Mouse (Mus musculus): ENCODE measurements around the gene Tmem220. TPM values are rescaled to one million over a fixed set of nuclear protein-coding genes. Genes with fewer than 3 reads are reported as not detected.

The Tmem220 gene
- total RNA-seq (2015) = 2.3 and 2.5 TPM in 2 replicates
- 1.7 and 3.2 TPM in 2 replicates for total RNA-seq (2017)

- peak; percentile 98 for ATAC-seq (ENCODE audit: poor library complexity, severe bottlenecking)
Measured at GRCm38 (mm10) chr11:67024867-67025477, at the start of gene Tmem220. Gene Tmem220 (plus strand): TSS chr11:67025154.

GRCm38 (mm10) chr11:66975606-66976330 is 49.2 kb upstream of the Tmem220 start:
- no peak for ATAC-seq (ENCODE audit: poor library complexity, severe bottlenecking)

GRCm38 (mm10) chr11:66981336-66982115 is 43.4 kb upstream of the Tmem220 start:
- ATAC-seq (ENCODE audit: poor library complexity, severe bottlenecking) = no peak

DNA sequence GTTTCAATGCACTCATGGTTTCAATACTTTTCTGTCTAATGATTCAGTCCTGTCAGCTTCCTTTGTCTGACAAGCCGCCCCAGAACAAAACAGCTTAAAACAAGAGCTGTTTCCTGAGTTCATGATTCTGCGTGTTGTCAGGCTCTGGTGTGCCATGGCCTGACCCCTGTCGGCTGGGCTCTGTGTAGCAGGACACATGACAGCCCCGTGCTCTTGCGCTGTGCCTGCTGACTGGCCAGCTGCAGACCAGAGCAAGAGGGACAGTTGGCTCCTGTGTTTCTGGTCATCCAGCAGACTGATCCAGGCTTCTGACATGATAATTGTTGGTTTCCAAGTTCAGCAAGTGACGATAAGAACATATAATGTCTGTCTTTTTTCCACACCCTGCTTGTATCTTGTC is 42.2 kb upstream of the Tmem220 start:
- peak; percentile 59 for ATAC-seq (ENCODE audit: poor library complexity, severe bottlenecking)

DNA sequence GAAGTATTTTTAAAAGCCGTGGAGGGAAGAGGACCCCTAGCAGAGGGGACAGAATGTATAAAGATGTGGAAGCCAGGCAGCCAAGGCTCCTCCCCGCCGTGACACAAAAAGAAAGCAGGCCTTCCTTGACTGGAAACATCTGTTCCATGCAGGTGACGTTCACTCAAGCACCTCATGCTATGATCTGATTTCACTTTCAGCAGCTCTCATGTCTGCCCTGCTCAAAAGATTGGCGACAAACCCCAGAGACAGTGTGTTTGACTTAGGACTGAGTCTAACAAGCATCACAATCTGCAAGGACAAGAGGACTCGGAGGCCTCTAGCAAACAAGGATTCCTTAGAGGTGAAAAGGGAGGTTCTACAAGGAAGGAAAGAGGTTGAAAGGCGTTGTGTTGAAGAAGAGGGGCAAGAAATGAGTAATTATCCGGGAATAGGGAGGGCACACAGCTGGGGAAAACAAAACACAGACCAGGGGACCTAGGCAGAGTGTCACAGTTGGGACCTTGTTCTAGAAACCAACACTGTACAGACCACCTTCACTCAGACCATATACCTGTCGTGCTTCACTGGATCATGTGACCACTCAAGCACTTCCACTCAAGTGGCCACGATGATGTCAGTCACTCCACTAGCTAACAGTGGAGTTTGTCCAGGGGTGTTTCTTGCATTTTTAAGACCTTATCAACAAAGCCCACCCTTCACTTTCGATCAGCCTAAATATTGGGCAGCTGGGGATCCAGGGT is 41.4 kb upstream of the Tmem220 start:
- ATAC-seq (ENCODE audit: poor library complexity, severe bottlenecking) = no peak

GRCm38 (mm10) chr11:66984165-66985135 is 40.5 kb upstream of the Tmem220 start:
- ATAC-seq (ENCODE audit: poor library complexity, severe bottlenecking) = peak; percentile 93

- peak; percentile 45 for ATAC-seq (ENCODE audit: poor library complexity, severe bottlenecking)
Measured at GRCm38 (mm10) chr11:66985136-66985702, 39.7 kb upstream of the Tmem220 start.

DNA sequence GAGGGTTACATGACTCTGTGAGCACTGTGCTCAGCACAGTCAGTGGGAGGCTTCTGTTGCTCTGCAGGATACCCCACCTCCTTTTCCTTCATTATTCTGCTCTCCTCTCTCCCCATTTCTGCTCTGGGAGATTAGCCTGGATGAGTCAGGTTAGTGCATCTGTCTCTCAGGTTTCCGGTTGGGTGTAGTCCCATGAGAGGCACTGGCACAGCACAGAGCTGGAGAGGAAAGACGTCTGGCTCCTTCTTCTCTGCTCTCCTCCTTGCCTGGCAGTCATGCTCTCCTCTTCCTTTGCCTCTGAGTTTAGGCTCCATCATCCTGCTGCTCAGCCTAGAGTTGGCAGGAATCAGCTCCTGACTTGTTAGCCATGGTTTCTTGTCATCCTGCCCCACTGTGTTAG is 32.8 kb upstream of the Tmem220 start:
- ATAC-seq (ENCODE audit: poor library complexity, severe bottlenecking) = no peak

GRCm38 (mm10) chr11:66993674-66994073 is 31.3 kb upstream of the Tmem220 start:
- ATAC-seq (ENCODE audit: poor library complexity, severe bottlenecking) = no peak

DNA sequence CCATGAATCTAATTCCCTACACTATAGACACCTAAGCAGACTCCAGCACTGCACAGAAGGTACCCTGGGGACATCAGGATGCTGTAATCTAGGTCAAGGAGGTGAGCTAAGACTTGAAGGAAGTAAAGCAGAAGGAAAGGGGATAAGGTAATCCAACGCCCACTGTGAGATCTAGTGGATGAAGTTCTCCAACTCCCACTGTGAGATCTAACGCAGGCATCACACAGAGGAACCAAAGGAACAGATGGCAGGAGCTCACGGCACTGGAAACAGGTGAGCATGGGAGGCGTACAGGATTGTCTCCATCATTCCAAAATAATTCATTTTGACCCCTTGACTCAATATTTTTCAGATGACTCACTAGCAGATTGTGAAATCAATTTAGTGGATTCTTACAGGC is 28.5 kb upstream of the Tmem220 start:
- no peak for ATAC-seq (ENCODE audit: poor library complexity, severe bottlenecking)

DNA sequence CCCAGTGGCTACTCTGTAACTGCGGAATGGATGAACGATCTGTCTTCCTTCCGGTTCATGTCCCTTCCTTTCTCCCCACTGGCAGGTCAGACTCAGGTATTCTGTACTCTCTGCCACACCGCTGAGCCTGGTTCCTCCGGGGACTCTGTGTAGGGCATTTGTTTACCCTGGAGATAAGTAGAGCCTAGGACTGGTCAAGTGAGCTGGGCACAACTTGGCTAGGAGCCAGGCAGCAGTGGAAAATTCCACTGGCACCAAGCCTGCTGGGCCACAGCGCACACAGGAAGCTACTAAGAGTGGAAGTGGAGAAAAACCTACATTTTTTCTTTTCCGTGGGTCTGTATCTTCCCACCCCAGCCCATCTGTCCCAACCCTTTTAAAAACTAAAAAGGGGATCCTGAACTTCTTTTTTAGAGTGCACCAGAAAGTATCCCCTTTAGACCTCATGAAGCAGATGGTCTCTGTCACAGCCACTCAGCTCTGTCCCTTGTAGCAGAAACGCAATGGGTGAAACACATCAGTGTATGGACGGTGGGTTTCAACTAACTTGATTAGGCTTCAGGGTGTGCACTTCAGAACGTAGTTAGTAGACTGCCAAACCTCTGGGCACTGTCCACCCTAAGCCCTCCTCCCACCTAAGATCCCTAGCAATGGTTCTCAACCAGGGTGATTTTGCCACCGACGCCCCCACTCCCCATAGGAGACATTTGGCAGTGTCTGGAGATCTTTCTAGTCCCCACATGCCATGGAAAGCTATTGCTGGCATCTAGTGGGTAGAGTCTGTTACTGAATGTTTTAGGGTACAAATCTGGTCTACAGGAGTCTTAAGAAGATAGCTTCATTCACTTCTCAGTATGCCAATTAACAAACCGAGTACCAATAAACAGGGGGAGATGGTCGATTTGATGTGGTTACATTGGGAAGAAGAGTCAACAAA is 26.2 kb upstream of the Tmem220 start:
- no peak for ATAC-seq (ENCODE audit: poor library complexity, severe bottlenecking)

- ATAC-seq (ENCODE audit: poor library complexity, severe bottlenecking) = no peak
Measured at GRCm38 (mm10) chr11:67000671-67001070, 24.3 kb upstream of the Tmem220 start.

DNA sequence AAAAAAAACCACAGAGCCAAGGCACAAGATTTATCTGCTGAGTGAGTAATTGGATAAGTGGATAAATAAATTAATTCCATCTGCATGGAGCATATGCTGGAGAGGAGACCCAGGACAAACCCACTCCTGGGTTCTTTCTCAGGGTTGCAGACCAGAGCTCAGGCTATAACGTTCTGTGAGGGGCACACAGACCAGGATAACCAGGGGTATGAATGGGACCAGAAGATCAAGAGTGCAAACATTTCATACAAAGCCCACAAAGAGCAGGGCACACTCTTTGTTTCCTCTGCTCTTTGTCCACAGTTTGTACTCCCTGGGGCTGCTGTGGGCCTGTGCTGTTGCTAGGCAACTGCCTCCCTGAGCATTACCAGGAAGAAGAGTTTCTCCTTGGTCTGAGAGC is 23.2 kb upstream of the Tmem220 start:
- ATAC-seq (ENCODE audit: poor library complexity, severe bottlenecking) = no peak

GRCm38 (mm10) chr11:67002911-67003310 is 22.0 kb upstream of the Tmem220 start:
- ATAC-seq (ENCODE audit: poor library complexity, severe bottlenecking) = no peak

GRCm38 (mm10) chr11:67007961-67008360 is 17.0 kb upstream of the Tmem220 start:
- no peak for ATAC-seq (ENCODE audit: poor library complexity, severe bottlenecking)

DNA sequence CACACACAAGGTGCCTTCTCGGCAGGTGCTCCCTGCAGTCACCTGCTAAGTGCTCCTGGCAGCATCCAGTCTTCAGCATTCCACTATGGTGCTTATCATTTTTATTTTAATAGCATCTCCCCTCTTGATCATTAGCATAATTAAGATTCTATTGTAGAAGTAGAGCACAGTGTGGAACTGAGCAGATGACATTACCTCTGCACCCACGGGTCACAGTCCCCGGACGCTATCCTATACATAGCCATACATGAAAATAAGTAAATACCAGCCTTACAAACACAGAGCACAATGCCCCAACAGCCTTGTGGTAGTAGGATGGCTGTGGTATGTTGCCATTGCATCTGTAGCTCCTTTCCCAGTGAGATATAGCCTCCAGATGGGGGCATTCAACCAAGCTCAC is 16.4 kb upstream of the Tmem220 start:
- no peak for ATAC-seq (ENCODE audit: poor library complexity, severe bottlenecking)

DNA sequence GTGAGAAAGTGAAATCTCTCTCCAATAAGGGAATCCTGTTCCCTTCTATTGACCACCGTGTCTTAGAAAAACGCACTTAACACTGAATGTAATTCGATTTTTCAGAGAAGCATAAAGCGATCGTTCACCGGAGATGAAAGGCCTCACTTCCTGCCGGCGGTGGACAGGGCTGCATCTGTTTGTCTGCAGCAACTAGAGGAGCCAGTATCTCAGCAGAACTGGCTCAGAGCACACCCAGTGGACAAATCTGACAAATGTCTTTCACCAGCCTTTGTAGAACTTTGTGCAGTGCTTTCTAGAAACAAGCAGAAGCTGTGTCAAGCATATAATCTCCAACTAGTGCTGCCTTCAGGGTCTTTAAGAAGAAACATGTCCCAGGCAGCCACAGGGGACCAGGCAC is 14.5 kb upstream of the Tmem220 start:
- ATAC-seq (ENCODE audit: poor library complexity, severe bottlenecking) = no peak

GRCm38 (mm10) chr11:67011635-67012034 is 13.3 kb upstream of the Tmem220 start:
- ATAC-seq (ENCODE audit: poor library complexity, severe bottlenecking) = no peak
